Mouse (Mus musculus) kidney, adult 11 months (tissue): Measurements from ENCODE around the gene 6030445D17Rik.

ENCODE experiments used
- DNase-seq: peaks from one replicate; pipeline ENCODE4 v3.0.0; 2022

Gene 6030445D17Rik

DNA sequence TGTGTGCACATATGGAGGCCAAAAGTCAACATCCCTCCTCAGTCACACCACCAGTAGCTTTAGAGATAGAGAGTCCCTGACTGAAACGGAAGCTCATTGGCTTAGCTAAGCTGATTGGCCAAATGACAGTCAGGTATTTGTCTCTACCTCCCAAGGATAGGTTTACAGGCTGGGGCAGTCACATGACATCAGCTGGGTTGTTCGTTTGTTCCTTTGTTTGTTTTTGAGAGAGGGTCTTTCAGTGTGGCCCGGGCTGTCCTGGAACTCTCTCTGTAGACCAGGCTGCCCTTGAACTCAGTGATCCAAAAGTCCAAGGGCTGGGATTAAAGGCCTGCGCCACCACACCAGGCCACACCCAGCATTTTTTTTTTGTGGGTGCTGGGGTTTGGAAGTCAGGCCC lies 844 bp upstream of the 6030445D17Rik start:
- DNase-seq = no peak

DNA sequence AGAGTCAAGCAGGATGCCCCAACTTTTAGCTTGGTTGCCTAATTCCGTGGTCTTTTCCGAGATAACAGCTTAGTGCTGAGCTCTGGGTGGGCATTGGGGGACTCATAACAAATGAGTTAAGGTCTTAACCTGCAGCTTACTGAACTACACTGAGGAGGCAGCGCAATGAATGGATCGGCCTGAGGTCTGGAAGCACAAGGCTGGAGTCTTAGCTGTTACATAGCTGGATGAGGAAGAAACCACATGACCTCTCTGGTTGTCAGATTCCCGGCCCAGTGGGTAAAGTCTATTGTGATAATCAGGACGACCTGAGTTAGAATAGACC lies 327 bp upstream of the 6030445D17Rik start:
- DNase-seq = no peak

DNA sequence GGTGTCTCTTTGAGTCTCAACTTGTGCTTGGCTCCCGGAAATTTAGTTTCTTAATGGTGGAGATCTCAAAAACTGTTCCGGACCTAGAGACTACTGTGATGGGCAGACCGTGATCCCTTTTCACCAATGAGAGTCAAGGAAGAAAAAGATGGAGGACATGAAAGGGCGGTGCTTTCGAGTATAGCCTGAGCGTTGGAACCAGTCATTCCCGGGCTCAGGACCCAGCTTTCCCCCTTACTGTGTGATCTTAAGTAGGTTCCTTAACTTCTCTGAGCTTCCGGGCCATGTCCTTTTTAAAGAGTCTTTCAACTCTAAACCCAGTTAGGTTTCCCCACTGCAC lies 759 bp downstream of the 6030445D17Rik start:
- no peak for DNase-seq

DNA sequence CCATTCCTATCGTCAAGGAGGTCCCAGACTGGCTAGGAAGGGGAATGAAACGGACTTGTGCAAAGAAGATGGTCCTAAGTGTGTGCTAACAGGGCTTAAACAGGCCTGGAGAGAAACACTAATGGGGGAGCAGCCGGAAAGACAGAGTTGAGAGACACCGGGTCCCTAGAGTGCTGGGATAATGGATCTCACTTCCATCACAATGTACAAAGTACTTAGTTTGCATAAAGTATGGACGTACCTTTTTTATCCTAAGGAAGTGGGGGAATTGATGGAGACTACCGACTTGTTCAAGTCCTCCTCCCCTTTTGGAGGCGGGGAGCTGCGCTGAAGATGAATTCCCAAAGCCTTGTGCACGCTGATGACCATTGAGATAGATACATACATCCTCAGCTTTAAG lies 1.4 kb downstream of the 6030445D17Rik start:
- DNase-seq = no peak

DNA sequence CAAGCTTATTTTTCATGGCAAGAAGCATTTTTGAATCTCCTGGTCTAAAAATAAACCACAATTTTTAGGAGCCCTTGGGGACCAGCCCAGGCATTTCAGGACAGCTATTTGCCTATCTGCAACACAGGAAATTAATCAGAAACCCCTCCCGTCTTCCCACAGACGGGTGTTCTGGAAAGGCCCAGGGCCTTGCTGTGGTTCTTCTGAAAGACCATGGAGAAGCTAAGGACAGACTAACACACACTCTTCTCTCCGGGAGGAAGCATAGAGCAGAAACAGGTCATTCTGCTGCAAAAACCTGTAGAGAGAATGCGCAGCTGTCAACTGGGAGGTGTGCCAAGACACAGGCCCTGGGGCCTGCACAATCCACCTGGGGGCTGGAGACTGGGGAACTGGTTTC lies 4.2 kb downstream of the 6030445D17Rik start:
- peak; percentile 46 for DNase-seq

DNA sequence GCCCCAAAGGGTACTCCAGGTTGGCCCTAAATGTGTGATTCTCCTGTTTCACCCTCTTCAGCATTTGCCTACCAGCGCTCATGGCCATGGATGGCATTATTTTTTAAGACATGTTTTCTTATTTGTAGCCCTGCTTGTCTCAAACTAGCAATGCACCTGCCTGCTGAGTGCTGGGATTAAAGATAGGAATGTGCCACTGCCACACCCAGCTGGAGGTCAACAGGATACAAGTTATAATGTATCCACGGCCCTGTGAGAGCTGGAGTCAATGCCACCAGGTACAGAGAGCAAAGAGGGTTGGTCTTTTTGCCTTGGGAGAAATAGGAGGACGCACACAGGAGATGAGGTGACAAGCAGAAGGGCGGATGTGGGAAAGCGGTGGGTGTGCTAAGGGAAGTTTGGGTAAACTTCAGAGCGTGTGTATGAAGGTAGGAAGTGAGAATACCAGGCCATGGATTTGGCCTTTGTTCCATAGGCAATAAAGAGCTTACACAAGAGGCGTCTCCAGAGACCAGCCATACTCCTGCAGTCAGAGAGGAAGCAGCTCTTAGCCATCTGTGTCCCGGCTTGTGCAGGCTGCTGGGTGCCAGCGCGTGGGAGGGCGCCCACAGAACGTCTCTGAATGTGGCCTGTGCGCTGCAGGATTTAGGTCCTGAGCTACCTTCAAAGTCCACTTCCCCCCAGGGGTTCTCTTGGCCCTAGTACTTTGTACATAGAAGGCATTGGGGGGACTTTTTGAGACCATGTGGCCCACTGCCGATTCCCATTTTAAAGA lies 6.7 kb downstream of the 6030445D17Rik start:
- peak; percentile 25 for DNase-seq

DNA sequence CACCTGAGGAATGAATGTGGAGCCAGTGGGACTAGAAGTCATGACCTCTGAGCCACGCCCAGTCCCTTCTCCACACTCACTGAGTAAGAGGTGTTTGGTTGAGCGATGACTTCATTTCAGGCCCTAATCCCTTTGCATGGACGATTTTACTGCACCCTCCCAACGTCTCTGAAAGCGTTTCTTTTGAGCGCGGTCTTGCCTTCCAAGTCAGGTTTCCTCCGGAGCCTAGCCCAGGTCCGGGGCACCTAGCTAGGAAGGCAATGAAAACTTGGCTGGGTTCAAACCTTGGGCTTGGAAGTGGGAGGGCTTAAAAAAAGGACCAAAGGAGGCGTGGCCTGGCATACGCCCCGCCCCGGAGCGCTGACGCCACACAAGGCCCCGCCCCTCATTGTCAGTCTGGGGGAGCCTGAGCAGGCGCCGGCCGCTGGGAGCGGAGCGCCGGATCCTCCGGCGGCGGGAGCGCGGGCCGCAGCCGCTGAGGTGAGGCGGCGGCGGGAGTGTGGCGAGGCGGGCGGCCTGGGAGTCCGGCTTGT lies 7.4 kb downstream of the 6030445D17Rik start, which contains the start of gene Luzp1:
Gene Luzp1, plus strand, starts transcription at position 391 of the 533 bp plus-strand sequence.
- peak; percentile 94 for DNase-seq

DNA sequence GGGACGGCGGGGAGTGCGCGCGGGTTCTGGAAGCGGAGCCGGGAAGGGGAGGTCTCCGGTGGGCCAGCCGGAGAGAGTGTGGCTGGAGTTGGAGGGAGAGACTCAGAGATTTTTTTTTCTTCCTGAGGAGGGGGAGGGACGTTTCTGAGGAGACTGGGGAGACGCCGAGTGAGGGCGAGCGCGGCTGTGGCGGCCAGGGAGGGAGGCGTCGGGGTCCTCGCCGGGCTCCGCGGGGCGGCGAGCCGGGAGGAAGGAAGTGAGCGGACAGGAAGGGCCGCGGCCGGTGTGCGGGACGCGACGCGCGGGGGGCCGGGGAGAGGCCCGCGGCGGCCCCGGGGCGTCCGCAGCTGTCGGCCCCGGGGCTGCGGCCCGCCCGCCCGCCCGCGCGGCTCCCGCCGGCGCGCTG lies 7.9 kb downstream of the 6030445D17Rik start:
- DNase-seq = no peak

DNA sequence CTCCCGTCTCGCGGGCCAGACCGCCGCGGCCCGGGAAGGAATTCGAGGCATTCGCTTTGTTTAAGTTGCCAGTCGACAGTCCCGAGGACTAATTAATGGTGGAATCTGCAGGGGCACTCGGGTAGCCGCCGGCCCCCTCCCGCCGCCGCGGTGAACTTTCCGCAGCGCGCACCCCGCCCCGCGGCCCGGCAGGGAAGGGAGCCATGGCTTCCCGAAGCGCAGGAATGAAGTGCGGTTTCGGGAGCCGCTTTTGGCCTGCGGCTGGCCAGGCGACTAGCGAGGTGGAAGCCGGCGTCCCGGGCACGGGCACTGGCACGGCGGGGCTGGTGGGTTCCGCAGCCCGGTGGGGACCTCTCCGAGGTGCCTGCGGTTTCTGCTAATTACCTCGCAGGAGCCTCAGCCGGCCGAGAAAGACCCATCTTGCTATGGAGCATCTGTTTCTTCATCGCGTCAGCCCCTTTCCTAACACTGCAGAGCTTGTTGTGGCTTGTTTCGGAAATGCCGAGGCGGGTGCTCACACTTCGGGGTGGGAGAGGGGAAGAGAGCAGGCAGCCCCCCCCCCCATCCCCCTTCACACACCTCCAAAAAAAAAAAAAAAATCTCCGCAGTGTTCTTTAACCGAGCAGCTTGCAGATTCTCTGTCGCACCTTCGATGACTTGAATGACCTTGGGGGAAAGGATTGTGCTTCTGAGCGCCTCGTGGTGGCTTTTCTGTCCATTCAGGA lies 8.5 kb downstream of the 6030445D17Rik start:
- DNase-seq = peak; percentile 45

DNA sequence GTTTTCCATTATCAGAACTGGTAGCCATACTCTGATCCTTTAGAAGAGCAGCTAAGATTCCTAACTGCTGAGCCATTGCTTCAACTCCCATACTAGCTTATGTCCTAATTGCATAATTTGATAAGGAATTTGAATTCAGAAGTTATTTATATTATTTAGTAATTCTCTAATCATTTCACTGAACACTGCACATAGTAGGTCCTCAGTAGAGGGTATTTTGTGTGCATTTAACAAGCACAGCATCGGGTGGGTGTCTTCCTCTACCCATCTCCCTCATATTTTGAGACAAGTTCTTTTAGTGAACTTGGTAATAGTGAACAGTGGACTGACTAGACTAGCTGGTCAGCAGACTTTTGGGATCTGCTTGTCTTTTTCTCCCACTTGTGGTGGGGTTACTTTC lies 14.6 kb downstream of the 6030445D17Rik start:
- DNase-seq = no peak

DNA sequence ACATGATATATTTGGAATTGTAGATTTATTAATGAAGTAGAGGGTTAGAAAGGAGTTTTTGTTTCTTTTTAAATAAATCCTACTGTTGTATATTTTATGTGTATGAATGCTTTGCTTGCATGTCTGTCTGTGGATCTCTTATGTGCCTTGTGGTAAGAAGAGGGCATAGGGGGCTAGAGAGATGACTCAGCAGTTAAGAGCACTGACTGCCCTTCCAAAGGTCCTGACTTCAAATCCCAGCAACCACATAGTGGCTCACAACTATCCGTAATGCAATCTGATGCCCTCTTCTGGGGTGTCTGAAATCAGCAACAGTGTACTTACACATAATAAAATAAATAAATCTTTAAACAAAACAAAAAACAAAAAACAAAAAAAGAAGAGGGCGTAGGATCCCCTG lies 24.5 kb downstream of the 6030445D17Rik start:
- DNase-seq = no peak

DNA sequence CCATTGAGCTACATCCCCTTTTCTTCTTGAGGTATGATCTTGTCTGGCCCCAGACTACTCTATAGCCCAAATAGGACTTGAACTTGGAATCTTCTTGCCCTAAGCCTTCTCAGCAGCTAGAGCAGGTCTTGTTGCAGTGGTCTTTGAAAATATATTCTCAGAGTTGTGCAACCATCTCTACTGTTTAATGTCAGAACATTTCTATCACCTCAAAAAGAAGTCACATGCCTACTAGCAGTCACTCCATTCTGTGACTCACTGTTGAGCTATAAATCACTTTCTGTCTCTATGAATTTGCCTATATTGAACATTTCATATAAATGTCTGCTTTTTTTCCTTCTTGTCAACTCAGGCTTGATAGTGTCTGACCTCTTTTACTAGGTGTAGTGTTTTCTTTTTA lies 33.9 kb downstream of the 6030445D17Rik start:
- no peak for DNase-seq

DNA sequence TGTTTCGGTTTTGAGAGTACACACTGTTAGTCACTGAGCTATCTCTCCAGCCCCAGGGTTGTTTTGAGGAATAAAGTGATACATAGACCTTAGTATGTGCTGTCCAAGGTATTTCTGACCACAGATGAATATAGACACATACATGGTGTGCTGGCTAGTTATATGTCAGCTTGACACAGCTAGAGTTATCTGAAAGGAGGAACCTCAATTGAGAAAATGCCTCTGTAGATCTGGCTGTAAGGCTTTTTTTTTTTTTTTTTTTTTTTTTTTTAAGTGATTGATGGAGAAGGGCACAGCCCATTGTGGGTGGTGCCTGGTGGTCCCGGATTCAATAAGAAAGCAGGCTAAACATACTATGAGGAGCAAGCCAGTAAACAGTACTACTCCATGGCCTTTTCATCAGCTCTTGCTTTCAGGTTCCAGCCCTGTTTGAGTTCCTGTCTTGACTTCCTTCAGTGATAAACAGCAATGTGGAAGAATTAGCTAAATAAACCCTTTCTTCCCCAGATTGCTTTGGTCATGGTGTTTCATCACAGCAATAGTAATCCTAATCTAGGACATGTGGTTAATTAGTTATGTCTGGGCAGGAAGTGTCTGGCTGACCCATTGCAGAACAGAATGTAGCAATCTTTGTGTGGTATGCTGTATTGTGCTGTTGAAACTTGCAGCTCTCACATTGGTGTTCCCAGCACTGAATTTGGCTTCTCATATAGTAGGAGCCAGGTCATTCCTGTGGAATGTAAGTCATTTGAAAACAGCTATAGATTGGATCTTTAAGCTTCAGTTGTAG lies 43.6 kb downstream of the 6030445D17Rik start:
- DNase-seq = no peak

DNA sequence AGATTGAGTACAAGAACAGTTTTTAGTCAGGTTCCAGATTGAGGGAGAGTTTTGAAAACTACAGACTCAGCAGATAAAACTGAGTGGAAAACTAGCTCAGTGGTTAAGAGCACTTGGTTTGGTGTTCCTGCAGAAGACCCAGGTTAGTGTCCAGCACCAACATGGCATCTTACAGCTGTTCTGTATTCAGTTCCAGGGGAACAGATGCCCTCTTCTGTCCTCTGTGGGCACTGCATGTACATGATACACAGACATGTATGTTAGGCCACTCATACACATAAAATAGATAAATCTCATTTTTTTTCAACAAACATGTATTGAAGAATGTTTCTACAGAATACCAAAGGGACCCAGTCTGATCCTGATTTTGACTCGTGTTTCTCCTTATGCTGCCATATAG lies 47.8 kb downstream of the 6030445D17Rik start:
- peak; percentile 22 for DNase-seq

DNA sequence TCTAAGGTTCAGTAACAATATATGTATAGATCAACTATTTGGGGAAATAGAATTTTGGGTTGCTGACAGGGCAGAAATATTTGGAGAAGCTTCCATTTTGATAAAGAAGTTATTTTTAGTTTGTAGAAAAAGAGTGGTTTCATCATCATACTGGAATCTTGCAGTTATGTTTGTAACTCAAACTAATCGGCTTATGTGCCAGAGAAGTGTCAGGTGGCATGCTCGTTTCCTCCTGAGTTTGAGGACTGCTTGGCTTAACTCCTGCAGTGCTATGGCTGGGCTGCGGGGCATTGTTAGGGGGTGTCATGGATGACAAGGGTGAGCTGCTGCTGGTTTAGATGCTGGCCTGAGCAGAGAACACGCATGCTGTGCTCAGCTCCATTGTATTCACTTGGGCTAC lies 49.7 kb downstream of the 6030445D17Rik start:
- no peak for DNase-seq

DNA sequence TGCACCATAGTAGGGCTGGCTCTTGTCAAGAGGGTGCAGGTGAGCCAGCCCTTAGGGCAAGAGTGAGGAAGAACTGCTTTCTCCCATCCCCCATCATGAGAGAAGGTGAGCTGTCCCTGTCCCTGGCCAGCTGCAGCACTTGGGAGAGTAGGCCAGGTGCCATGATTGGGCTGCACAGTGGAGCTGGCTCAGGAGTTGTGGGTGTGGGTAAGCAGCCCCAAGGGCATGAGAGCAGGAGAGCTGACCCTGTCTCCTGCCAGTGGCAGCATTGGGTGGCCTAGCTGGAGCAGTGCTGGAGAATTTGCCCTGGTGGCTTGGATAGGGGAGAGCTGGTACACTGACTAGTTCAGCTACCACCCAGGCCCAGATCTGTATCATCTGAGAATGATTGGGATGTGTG lies 50.9 kb downstream of the 6030445D17Rik start:
- peak; percentile 12 for DNase-seq
